Mouse (Mus musculus) hindbrain, embryonic 13.5 days (tissue): Measurements from ENCODE around the gene Foxj1. TPM values are rescaled to one million over a fixed set of nuclear protein-coding genes. Genes with fewer than 3 reads are reported as not detected.
"Not testable (repeated sequence)": the region's sequence is repeated elsewhere in the genome, so short reads cannot be mapped to it uniquely, and the experiment has no call there.

Experiments
- ATAC-seq: fragments of 200-750 bp; cut with Nextera tagmentation; 2 replicates; pipeline ENCODE4 v1.8.0; 2017; ENCODE audit warnings: moderate TSS enrichment; ENCODE audit not compliant: low FRiP score
- H3K27ac ChIP-seq: fragments of 300-500 bp; sonication (generic); 2 replicates; pipeline ENCODE4 v1.5.1; 2015; ENCODE audit warnings: inconsistent platforms, mild to moderate bottlenecking, moderate library complexity
- H3K27me3 ChIP-seq: fragments of 300-500 bp; sonication (generic); 2 replicates; pipeline ENCODE4 v1.6.1; 2015; ENCODE audit warnings: mild to moderate bottlenecking, inconsistent platforms
- H3K36me3 ChIP-seq: fragments of 300-500 bp; sonication (generic); 2 replicates; pipeline ENCODE4 v1.6.1; 2015; ENCODE audit warnings: mild to moderate bottlenecking, inconsistent platforms
- H3K4me1 ChIP-seq: fragments of 300-500 bp; sonication (generic); replicated peaks from 2 replicates; pipeline ENCODE4 v1.6.1; 2015; ENCODE audit warnings: inconsistent platforms
- H3K4me2 ChIP-seq: fragments of 300-500 bp; sonication (generic); 2 replicates; pipeline ENCODE4 v1.6.1; 2015; ENCODE audit warnings: inconsistent platforms, mild to moderate bottlenecking, moderate library complexity
- H3K4me3 ChIP-seq: fragments of 300-500 bp; sonication (generic); 2 replicates; pipeline ENCODE4 v1.5.1; 2015; ENCODE audit warnings: mild to moderate bottlenecking, inconsistent platforms
- H3K9ac ChIP-seq: fragments of 300-500 bp; sonication (generic); 2 replicates; pipeline ENCODE4 v1.6.1; 2015; ENCODE audit warnings: mild to moderate bottlenecking, inconsistent platforms
- H3K9me3 ChIP-seq: fragments of 300-500 bp; sonication (generic); 2 replicates; pipeline ENCODE4 v1.6.1; 2016; ENCODE audit warnings: inconsistent platforms
- WGBS: fragments of 180-500 bp; shearing (Covaris S2); methylation state at CpG from one replicate; pipeline ENCODE4 v1.1.7; 2015; 5-methylcytosine and 5-hydroxymethylcytosine counted together
- polyA plus RNA-seq: library from polyadenylated mRNA; unstranded; fragments of >200 nt; fragmentation: Nextera tagmentation; extraction: Ambion mirVana; gene quantifications from 2 replicates; pipeline ENCODE4 v1.2.1, GENCODE M21; 2015

The Foxj1 gene
- polyA plus RNA-seq, result 14.2 and 24.3 TPM in 2 replicates

GRCm38 (mm10) chr11:116335244-116336036 lies at the start of gene Foxj1:
Gene Foxj1 (minus strand): TSS chr11:116335399.
- peaks cover 25% of the 10 kb centered on the region for H3K36me3 ChIP-seq
- H3K4me1 ChIP-seq, result peaks cover 67% of the 10 kb centered on the region
- no peaks in the 10 kb centered on the region for H3K9me3 ChIP-seq
- H3K4me2 ChIP-seq, result peak within 1 kb of the TSS; percentile 95
- H3K27ac ChIP-seq, result peak within 1 kb of the TSS; percentile 83
- H3K9ac ChIP-seq, result peak within 1 kb of the TSS; percentile 67
- H3K4me3 ChIP-seq, result peak within 1 kb of the TSS; percentile 47
- WGBS, result under 1% methylated on average over 58 of the region's 61 CpGs
- peaks cover 35% of the 10 kb centered on the region for H3K27me3 ChIP-seq
- ATAC-seq, result peak; percentile 91

- H3K27me3 ChIP-seq, result no peaks in the 10 kb centered on the region
- no peak overlapping the region for H3K4me3 ChIP-seq
- ATAC-seq, result no peak
- H3K4me2 ChIP-seq, result no peak overlapping the region
- peaks cover 27% of the 10 kb centered on the region for H3K4me1 ChIP-seq
- no peak overlapping the region for H3K27ac ChIP-seq
- peaks cover 20% of the 10 kb centered on the region for H3K36me3 ChIP-seq
- H3K9me3 ChIP-seq, result no peaks in the 10 kb centered on the region
- H3K9ac ChIP-seq, result no peak overlapping the region
- WGBS, result 86% methylated on average over 11 of the region's 11 CpGs
Measured at GRCm38 (mm10) chr11:116384171-116384570, 49.0 kb upstream of the Foxj1 start.

GRCm38 (mm10) chr11:116383070-116383469 lies 47.9 kb upstream of the Foxj1 start:
- H3K9me3 ChIP-seq, H3K4me3 ChIP-seq, H3K4me2 ChIP-seq, H3K27me3 ChIP-seq, ATAC-seq, H3K9ac ChIP-seq, H3K27ac ChIP-seq: not testable (repeated sequence)
- 92% methylated on average over 5 of the region's 5 CpGs for WGBS
- peaks cover 20% of the 10 kb centered on the region for H3K36me3 ChIP-seq
- H3K4me1 ChIP-seq, result peaks cover 22% of the 10 kb centered on the region

GRCm38 (mm10) chr11:116380767-116381166 lies 45.6 kb upstream of the Foxj1 start:
- no peak overlapping the region for H3K27ac ChIP-seq

GRCm38 (mm10) chr11:116379530-116379929 lies 44.3 kb upstream of the Foxj1 start:
- no peak overlapping the region for H3K9ac ChIP-seq
- no peak for ATAC-seq
- H3K4me1 ChIP-seq, result no peaks in the 10 kb centered on the region
- H3K27me3 ChIP-seq, result no peaks in the 10 kb centered on the region
- H3K4me2 ChIP-seq, result no peak overlapping the region
- H3K36me3 ChIP-seq, result peaks cover 22% of the 10 kb centered on the region
- H3K9me3 ChIP-seq, result no peaks in the 10 kb centered on the region
- WGBS, result 89% methylated on average over 6 of the region's 6 CpGs
- H3K4me3 ChIP-seq, result no peak overlapping the region
- H3K27ac ChIP-seq, result no peak overlapping the region

More at GRCm38 (mm10) chr11:116380767-116381166, 45.6 kb upstream of the Foxj1 start:
- 92% methylated on average over 7 of the region's 7 CpGs for WGBS
- Histone ChIP-seq H3K27me3 (no peaks in the 10 kb centered on the region), H3K36me3 (peaks cover 20% of the 10 kb centered on the region), H3K4me3 (no peak overlapping the region), H3K4me2 (no peak overlapping the region), H3K4me1 (no peaks in the 10 kb centered on the region), H3K9ac (no peak overlapping the region), H3K9me3 (no peaks in the 10 kb centered on the region)
- no peak for ATAC-seq

GRCm38 (mm10) chr11:116376945-116377661 lies 41.9 kb upstream of the Foxj1 start:
- H3K9ac ChIP-seq, result no peak overlapping the region
- WGBS, result 78% methylated on average over 7 of the region's 7 CpGs
- H3K27ac ChIP-seq, result no peak overlapping the region
- H3K4me3 ChIP-seq, result no peak overlapping the region
- H3K36me3 ChIP-seq, result peaks cover 12% of the 10 kb centered on the region
- ATAC-seq, result no peak
- no peaks in the 10 kb centered on the region for H3K4me1 ChIP-seq
- H3K4me2 ChIP-seq, result no peak overlapping the region
- no peaks in the 10 kb centered on the region for H3K27me3 ChIP-seq
- no peaks in the 10 kb centered on the region for H3K9me3 ChIP-seq

- H3K27me3 ChIP-seq, result no peaks in the 10 kb centered on the region
- H3K36me3 ChIP-seq, result 0 out of 2 replicates have a peak, but pooled peaks cover 2% of the 10 kb centered on the region
- no peak overlapping the region for H3K9ac ChIP-seq
- H3K4me2 ChIP-seq, result no peak overlapping the region
- no peak for ATAC-seq
- no peaks in the 10 kb centered on the region for H3K9me3 ChIP-seq
- H3K27ac ChIP-seq, result no peak overlapping the region
- WGBS, result 85% methylated on average over 4 of the region's 4 CpGs
- H3K4me1 ChIP-seq, result 0 out of 2 replicates have a peak, but pooled peaks cover 5% of the 10 kb centered on the region
- H3K4me3 ChIP-seq, result no peak overlapping the region
Measured at GRCm38 (mm10) chr11:116371894-116372450, 36.8 kb upstream of the Foxj1 start.

GRCm38 (mm10) chr11:116369633-116370032 lies 34.4 kb upstream of the Foxj1 start:
- no peak for ATAC-seq
- no peaks in the 10 kb centered on the region for H3K27me3 ChIP-seq
- no peaks in the 10 kb centered on the region for H3K36me3 ChIP-seq
- no peak overlapping the region for H3K4me3 ChIP-seq
- WGBS, result 70% methylated on average over 5 of the region's 5 CpGs
- no peak overlapping the region for H3K4me2 ChIP-seq
- no peaks in the 10 kb centered on the region for H3K9me3 ChIP-seq
- 0 out of 2 replicates have a peak, but pooled peaks cover 5% of the 10 kb centered on the region for H3K4me1 ChIP-seq
- H3K27ac ChIP-seq, result no peak overlapping the region
- no peak overlapping the region for H3K9ac ChIP-seq

GRCm38 (mm10) chr11:116369051-116369450 lies 33.9 kb upstream of the Foxj1 start:
- Histone ChIP-seq H3K4me3 (no peak overlapping the region), H3K27me3 (no peaks in the 10 kb centered on the region), H3K4me1 (0 out of 2 replicates have a peak, but pooled peaks cover 5% of the 10 kb centered on the region), H3K36me3 (no peaks in the 10 kb centered on the region), H3K9me3 (no peaks in the 10 kb centered on the region), H3K4me2 (no peak overlapping the region), H3K9ac (no peak overlapping the region), H3K27ac (no peak overlapping the region)
- WGBS, result 93% methylated on average over 14 of the region's 14 CpGs
- ATAC-seq, result no peak

GRCm38 (mm10) chr11:116368116-116368515 lies 32.9 kb upstream of the Foxj1 start:
- no peak overlapping the region for H3K4me3 ChIP-seq
- no peak for ATAC-seq
- no peaks in the 10 kb centered on the region for H3K9me3 ChIP-seq
- 24% methylated on average over 9 of the region's 9 CpGs for WGBS
- H3K4me1 ChIP-seq, result 0 out of 2 replicates have a peak, but pooled peaks cover 5% of the 10 kb centered on the region
- 0 out of 2 replicates have a peak overlapping the region, but pooled peaks have one; percentile 8 for H3K27ac ChIP-seq
- H3K27me3 ChIP-seq, result no peaks in the 10 kb centered on the region
- no peaks in the 10 kb centered on the region for H3K36me3 ChIP-seq
- no peak overlapping the region for H3K9ac ChIP-seq
- no peak overlapping the region for H3K4me2 ChIP-seq

- H3K9ac ChIP-seq, result no peak overlapping the region
- WGBS, result 90% methylated on average over 1 of the region's 1 CpGs
- H3K9me3 ChIP-seq, result no peaks in the 10 kb centered on the region
- no peak overlapping the region for H3K4me2 ChIP-seq
- ATAC-seq, result no peak
- H3K36me3 ChIP-seq, result peaks cover 7% of the 10 kb centered on the region
- H3K4me3 ChIP-seq, result no peak overlapping the region
- no peaks in the 10 kb centered on the region for H3K27me3 ChIP-seq
- no peak overlapping the region for H3K27ac ChIP-seq
- H3K4me1 ChIP-seq, result 0 out of 2 replicates have a peak, but pooled peaks cover 5% of the 10 kb centered on the region
Measured at GRCm38 (mm10) chr11:116366647-116367046, 31.4 kb upstream of the Foxj1 start.

- 0 out of 2 replicates have a peak, but pooled peaks cover 3% of the 10 kb centered on the region for H3K4me1 ChIP-seq
- no peak overlapping the region for H3K4me2 ChIP-seq
- ATAC-seq, result no peak
- H3K27me3 ChIP-seq, result no peaks in the 10 kb centered on the region
- H3K9me3 ChIP-seq, result no peaks in the 10 kb centered on the region
- H3K9ac ChIP-seq, result no peak overlapping the region
- 94% methylated on average over 2 of the region's 2 CpGs for WGBS
- H3K36me3 ChIP-seq, result peaks cover 12% of the 10 kb centered on the region
- no peak overlapping the region for H3K27ac ChIP-seq
- no peak overlapping the region for H3K4me3 ChIP-seq
Measured at GRCm38 (mm10) chr11:116366124-116366523, 30.9 kb upstream of the Foxj1 start.
